Mouse (Mus musculus): ENCODE measurements at regions not wholly inside any gene's neighbourhood (a gene's known extent, or its start where the extent isn't known, plus 50 kb on each side); places are given as distances from the start of the nearest gene placed in this dataset.

DNA sequence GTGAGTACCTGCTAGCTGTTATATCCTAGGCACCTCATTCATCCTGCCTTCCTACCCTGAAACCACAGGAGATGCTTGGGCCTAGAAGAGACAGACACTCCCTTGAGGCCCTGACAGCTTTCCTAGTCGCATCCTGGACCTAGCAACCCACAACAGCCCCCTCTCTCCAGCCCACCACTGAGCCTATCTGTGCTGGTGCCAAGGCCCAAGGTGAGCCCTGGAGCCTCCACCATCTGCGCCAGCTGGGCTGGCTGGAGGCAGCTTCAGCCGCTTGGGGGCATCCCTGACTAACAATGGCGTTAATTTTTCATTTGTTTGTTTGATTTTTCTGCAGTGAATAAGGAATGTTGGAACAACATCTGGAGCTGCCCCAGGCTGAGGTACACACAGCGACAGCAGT is 118.1 kb upstream of the Csf3r start:
- Histone ChIP-seq H3K27me3 (ENCODE audit: insufficient read depth, low read length) (no peaks in the 10 kb centered on the region), H3K36me3 (ENCODE audit: insufficient read depth, low read length) (no peaks in the 10 kb centered on the region), H3K4me1 (ENCODE audit: insufficient read depth, low read length) (peaks cover 3% of the 10 kb centered on the region), H3K4me2 (replicated peaks; ENCODE audit: low read depth, low read length) (no peak overlapping the region), H3K9ac (replicated peaks; ENCODE audit: low read length) (no peak overlapping the region), H3K4me3 (ENCODE audit: low read length) (no peak overlapping the region), H3K27ac (ENCODE audit: low read length) (no peak overlapping the region), H3K9me3 (ENCODE audit: low read length) (no peaks in the 10 kb centered on the region)
- 84% methylated on average over 5 of the region's 5 CpGs for WGBS
- ATAC-seq (ENCODE audit: low FRiP score, low TSS enrichment), result no peak

DNA sequence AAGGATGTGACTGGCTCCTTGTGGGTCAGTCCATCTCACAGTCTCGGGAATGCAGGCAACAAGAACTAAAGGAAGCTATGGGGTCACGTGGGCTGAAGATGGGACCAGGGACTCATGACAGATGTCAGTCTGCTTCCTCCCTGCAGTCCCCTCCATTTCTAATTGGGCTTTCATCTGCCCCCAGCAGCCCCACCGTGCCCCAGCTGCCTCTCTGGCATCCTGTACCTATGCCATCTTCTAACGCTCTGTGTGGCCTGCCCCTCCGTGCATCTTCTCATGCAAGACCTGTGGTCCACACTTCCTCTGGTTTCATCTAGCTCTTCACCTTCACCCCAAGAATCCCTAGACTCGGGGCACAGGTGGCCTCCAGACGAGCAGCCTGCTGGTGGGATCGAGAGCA is 115.4 kb upstream of the Csf3r start:
- no peak for ATAC-seq (ENCODE audit: low FRiP score, low TSS enrichment)
- H3K9ac ChIP-seq (replicated peaks; ENCODE audit: low read length), result no peak overlapping the region
- peaks cover 5% of the 10 kb centered on the region for H3K27me3 ChIP-seq (ENCODE audit: insufficient read depth, low read length)
- no peak overlapping the region for H3K4me3 ChIP-seq (ENCODE audit: low read length)
- no peaks in the 10 kb centered on the region for H3K9me3 ChIP-seq (ENCODE audit: low read length)
- no peak overlapping the region for H3K4me2 ChIP-seq (replicated peaks; ENCODE audit: low read depth, low read length)
- H3K4me1 ChIP-seq (ENCODE audit: insufficient read depth, low read length), result peaks cover 15% of the 10 kb centered on the region
- H3K36me3 ChIP-seq (ENCODE audit: insufficient read depth, low read length), result no peaks in the 10 kb centered on the region
- 79% methylated on average over 8 of the region's 8 CpGs for WGBS
- no peak overlapping the region for H3K27ac ChIP-seq (ENCODE audit: low read length)

DNA sequence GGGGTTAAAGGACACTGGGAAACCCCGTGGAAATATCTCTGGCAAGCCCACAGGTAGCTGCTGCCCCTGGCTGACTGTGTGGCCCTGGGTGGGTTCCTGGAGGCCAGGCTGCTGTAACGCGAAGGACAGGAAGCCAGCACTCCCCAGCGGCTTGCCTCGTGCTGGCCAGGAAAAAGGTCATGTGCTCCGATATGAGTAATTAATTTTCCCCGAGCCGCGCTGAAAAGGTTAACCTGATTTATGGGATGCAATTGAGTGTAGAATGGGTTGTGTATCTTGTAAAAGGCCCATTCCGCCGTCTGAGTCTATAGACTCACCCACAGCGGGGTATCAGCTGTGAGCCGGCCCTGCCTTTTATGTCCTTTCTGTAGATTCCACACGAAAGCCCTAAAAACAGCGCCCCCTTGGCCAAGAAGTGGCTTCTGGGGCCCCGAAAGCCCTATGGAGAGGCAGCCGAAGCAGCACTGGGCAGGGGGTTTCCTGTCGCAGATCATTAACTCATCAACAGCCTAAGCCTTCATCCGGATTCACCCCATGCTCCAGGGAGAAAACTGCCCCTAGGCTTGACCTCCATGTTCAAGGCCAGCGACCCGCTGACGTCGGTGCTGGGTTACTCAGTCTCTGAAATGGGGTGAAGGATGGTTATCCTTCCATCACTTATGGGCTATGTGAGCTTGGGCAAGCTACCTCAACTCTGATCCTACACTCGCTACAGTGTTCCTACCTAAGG is 112.6 kb upstream of the Csf3r start:
- H3K27me3 ChIP-seq (ENCODE audit: insufficient read depth, low read length), result peaks cover 5% of the 10 kb centered on the region
- no peaks in the 10 kb centered on the region for H3K36me3 ChIP-seq (ENCODE audit: insufficient read depth, low read length)
- 0 out of 2 replicates have a peak overlapping the region, but pooled peaks have one; percentile 2 for H3K4me3 ChIP-seq (ENCODE audit: low read length)
- peaks cover 15% of the 10 kb centered on the region for H3K4me1 ChIP-seq (ENCODE audit: insufficient read depth, low read length)
- WGBS, result 4% methylated on average over 24 of the region's 24 CpGs
- H3K4me2 ChIP-seq (replicated peaks; ENCODE audit: low read depth, low read length), result peak overlapping the region; percentile 23; the same call in 1 of the 2 replicates
- no peak overlapping the region for H3K27ac ChIP-seq (ENCODE audit: low read length)
- no peak overlapping the region for H3K9ac ChIP-seq (replicated peaks; ENCODE audit: low read length)
- ATAC-seq (ENCODE audit: low FRiP score, low TSS enrichment), result peak; percentile 60
- H3K9me3 ChIP-seq (ENCODE audit: low read length), result no peaks in the 10 kb centered on the region

DNA sequence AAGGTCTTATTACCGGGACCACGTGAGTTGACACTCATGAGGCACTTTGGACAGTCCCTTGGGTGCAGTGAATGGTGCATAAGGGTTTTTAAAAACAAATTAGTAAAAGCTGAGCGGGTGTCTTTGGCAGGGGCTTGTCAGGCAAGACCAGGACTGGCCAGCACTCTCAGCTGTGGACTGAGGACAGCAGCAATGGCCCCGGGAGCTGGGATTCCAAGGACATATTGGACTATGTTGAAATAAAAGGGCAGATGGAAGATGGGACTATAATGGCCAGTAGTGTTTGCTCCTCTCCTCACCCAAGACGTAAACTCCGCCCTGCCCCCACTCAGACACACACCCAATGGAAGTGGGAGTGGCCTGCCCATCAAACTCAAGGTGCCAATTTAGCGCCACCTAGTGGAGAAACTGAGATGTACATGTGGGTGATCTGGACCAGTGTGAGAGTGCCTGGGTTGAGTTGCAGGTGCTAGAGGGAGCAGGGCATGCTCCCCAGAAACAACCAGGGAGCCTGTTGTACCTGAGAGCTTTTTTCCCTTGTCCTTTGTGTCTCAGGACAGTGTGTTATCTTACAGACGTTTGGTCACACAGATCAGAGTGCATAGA is 111.8 kb upstream of the Csf3r start:
- peak; percentile 53 for ATAC-seq (ENCODE audit: low FRiP score, low TSS enrichment)
- Histone ChIP-seq H3K27me3 (ENCODE audit: insufficient read depth, low read length) (peaks cover 5% of the 10 kb centered on the region), H3K9me3 (ENCODE audit: low read length) (no peaks in the 10 kb centered on the region), H3K4me1 (ENCODE audit: insufficient read depth, low read length) (peaks cover 15% of the 10 kb centered on the region), H3K4me3 (ENCODE audit: low read length) (no peak overlapping the region), H3K9ac (replicated peaks; ENCODE audit: low read length) (no peak overlapping the region), H3K36me3 (ENCODE audit: insufficient read depth, low read length) (no peaks in the 10 kb centered on the region), H3K4me2 (replicated peaks; ENCODE audit: low read depth, low read length) (no peak overlapping the region), H3K27ac (ENCODE audit: low read length) (no peak overlapping the region)
- WGBS, result 19% methylated on average over 8 of the region's 8 CpGs

DNA sequence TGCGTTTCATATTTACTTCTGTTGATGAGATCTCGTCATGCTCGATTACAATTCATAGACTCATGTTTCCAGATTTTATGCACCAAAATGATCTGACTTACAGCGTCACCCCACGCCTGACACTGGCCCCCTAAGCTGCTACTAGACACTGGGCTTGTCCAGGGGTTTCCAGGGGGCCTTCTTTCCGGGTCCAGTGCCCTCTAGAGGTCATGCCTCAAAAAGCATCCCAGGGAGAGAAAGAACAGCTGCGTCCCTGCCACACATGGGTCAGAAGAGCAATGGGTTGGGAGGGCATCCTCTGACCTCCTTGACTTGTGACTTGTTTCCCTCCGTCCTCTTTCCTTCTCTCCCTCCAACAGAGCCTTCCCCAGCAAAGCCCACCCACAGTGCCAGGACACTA is 109.2 kb upstream of the Csf3r start:
- ATAC-seq (ENCODE audit: low FRiP score, low TSS enrichment), result no peak
- 32% methylated on average over 8 of the region's 8 CpGs for WGBS
- Histone ChIP-seq H3K4me3 (ENCODE audit: low read length) (no peak overlapping the region), H3K27ac (ENCODE audit: low read length) (no peak overlapping the region), H3K9ac (replicated peaks; ENCODE audit: low read length) (no peak overlapping the region), H3K9me3 (ENCODE audit: low read length) (no peaks in the 10 kb centered on the region), H3K4me1 (ENCODE audit: insufficient read depth, low read length) (peaks cover 18% of the 10 kb centered on the region), H3K36me3 (ENCODE audit: insufficient read depth, low read length) (no peaks in the 10 kb centered on the region), H3K4me2 (replicated peaks; ENCODE audit: low read depth, low read length) (no peak overlapping the region), H3K27me3 (ENCODE audit: insufficient read depth, low read length) (peaks cover 5% of the 10 kb centered on the region)

DNA sequence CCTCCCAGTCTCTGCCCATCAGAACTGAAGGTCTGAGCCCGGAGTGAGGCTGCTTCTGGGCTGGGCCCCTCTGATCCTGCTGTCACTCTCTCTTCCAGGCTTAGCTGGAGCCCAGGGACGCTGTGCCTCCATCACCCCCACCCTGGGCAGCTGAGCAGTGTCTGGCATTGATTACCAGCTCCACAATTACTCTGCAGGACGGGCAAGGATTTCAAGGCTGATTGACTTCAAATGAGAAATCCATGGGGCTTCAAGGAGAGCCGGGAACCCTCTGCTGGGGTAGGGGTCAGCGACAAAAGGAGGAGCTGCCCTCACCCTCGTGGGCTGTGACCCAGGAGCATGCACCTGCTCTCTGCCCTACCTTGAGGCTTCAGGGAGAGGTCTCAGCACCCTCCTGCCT is 107.1 kb upstream of the Csf3r start:
- WGBS, result 34% methylated on average over 6 of the region's 6 CpGs
- H3K9me3 ChIP-seq (ENCODE audit: low read length), result no peaks in the 10 kb centered on the region

DNA sequence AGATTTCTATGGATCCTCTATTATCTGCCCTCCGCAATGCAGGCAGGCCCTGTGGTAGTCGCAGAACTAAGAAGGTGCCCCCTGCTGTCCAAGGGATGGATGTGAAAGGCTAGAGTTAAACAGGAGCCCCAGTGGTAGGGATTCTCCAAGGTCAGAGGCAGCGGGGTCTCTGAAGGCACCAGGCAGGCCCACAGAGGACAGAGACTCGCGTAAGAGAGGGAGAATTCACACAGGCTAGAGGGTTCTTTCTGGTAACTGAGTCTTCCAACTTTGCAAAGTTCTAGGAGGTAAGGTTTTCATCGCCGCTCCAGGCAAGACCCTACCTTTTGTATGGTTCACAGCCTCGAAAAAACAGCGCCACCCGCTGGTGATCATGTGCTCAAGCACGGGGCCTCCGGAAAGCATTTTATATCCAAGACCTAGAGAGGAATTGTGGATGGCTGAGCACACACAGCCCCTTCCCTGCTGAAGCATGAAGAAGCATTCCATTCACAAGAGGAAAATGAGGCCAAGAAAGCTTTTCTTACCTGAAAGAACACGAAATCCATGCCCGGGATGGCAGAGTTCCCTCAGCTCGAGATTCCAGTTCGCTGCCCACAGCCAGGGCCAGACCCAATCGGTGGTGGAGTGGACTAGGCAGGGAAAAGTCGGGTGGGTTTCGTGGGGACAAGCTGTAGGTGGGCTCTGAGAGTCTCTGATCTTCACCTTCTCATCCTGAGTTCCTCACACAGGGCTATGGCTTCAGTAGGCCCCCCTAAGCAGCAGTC is 102.6 kb upstream of the Csf3r start:
- Histone ChIP-seq H3K4me3 (ENCODE audit: low read length) (peak overlapping the region; percentile 19), H3K27ac (ENCODE audit: low read length) (peak overlapping the region; percentile 91), H3K9ac (replicated peaks; ENCODE audit: low read length) (peak overlapping the region; percentile 53), H3K9me3 (ENCODE audit: low read length) (no peaks in the 10 kb centered on the region), H3K27me3 (ENCODE audit: insufficient read depth, low read length) (no peaks in the 10 kb centered on the region), H3K4me1 (ENCODE audit: insufficient read depth, low read length) (peaks cover 21% of the 10 kb centered on the region), H3K36me3 (ENCODE audit: insufficient read depth, low read length) (no peaks in the 10 kb centered on the region), H3K4me2 (replicated peaks; ENCODE audit: low read depth, low read length) (peak overlapping the region; percentile 42)
- peak; percentile 64 for ATAC-seq (ENCODE audit: low FRiP score, low TSS enrichment)
- WGBS, result 7% methylated on average over 19 of the region's 19 CpGs

More for the DNA sequence above, 107.1 kb upstream of the Csf3r start:
- Histone ChIP-seq H3K27ac (ENCODE audit: low read length) (no peak overlapping the region), H3K9ac (replicated peaks; ENCODE audit: low read length) (no peak overlapping the region), H3K4me1 (ENCODE audit: insufficient read depth, low read length) (peaks cover 11% of the 10 kb centered on the region), H3K27me3 (ENCODE audit: insufficient read depth, low read length) (peaks cover under 1% of the 10 kb centered on the region), H3K4me2 (replicated peaks; ENCODE audit: low read depth, low read length) (no peak overlapping the region), H3K4me3 (ENCODE audit: low read length) (no peak overlapping the region), H3K36me3 (ENCODE audit: insufficient read depth, low read length) (no peaks in the 10 kb centered on the region)
- ATAC-seq (ENCODE audit: low FRiP score, low TSS enrichment), result no peak

DNA sequence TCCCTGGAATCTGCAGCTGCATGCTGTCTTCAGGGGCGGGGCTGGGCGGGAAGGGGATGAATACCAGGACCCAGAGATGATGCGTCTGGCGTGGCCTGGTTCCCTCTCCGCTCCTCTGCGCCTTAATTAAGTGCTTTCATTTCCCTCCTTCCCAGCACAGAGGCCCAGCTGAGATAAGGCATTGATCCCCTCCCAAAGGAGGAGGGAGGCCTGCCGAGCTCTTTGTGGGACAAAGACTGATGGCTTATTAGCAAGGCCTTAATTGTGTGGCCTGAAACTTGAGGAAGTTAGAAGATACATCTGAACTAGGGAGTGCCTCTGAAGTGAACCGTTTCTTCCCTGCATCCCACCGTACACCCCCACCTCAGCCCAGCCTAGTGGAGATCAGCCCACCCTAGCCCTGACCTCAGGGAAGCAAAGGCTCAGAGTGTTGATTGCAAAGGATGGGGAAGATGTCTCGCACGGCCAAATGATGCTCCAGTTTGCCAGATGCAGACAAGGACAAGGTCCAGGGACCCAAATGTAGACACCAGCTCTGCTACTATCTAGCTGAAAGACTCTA is 102.0 kb upstream of the Csf3r start:
- Histone ChIP-seq H3K9ac (replicated peaks; ENCODE audit: low read length) (peak overlapping the region; percentile 53; the same call in 1 of the 2 replicates), H3K4me3 (ENCODE audit: low read length) (peak overlapping the region; percentile 9; the same call in 1 of the 2 replicates), H3K9me3 (ENCODE audit: low read length) (no peaks in the 10 kb centered on the region), H3K4me2 (replicated peaks; ENCODE audit: low read depth, low read length) (peak overlapping the region; percentile 42), H3K27ac (ENCODE audit: low read length) (peak overlapping the region; percentile 91), H3K27me3 (ENCODE audit: insufficient read depth, low read length) (no peaks in the 10 kb centered on the region), H3K4me1 (ENCODE audit: insufficient read depth, low read length) (peaks cover 21% of the 10 kb centered on the region), H3K36me3 (ENCODE audit: insufficient read depth, low read length) (no peaks in the 10 kb centered on the region)
- peak; percentile 80 for ATAC-seq (ENCODE audit: low FRiP score, low TSS enrichment)
- WGBS, result 10% methylated on average over 11 of the region's 11 CpGs

DNA sequence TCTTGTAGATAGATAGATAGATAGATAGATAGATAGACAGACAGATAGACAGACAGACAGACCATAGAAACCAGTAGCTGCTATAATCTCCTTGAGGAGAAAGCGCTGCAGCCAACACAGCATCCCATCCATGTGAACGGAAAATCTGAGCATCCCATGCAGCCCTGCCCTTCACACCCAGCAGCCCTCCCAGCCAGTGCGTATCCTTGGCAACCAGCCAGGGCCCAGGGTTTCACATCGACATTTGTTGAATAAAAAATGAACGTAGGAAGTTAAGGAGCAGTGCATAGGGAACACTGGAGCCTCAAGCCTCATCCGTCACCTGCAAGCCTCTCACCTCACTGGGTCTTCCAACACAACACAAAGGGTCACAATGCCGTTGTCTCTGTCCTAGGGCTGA is 101.1 kb upstream of the Csf3r start:
- no peaks in the 10 kb centered on the region for H3K36me3 ChIP-seq (ENCODE audit: insufficient read depth, low read length)
- ATAC-seq (ENCODE audit: low FRiP score, low TSS enrichment), result no peak
- 34% methylated on average over 7 of the region's 7 CpGs for WGBS

More for the DNA sequence above, 101.1 kb upstream of the Csf3r start:
- Histone ChIP-seq H3K4me2 (replicated peaks; ENCODE audit: low read depth, low read length) (no peak overlapping the region), H3K9ac (replicated peaks; ENCODE audit: low read length) (no peak overlapping the region), H3K27ac (ENCODE audit: low read length) (no peak overlapping the region), H3K4me1 (ENCODE audit: insufficient read depth, low read length) (peaks cover 28% of the 10 kb centered on the region), H3K4me3 (ENCODE audit: low read length) (no peak overlapping the region), H3K27me3 (ENCODE audit: insufficient read depth, low read length) (no peaks in the 10 kb centered on the region), H3K9me3 (ENCODE audit: low read length) (no peaks in the 10 kb centered on the region)
